Mouse (Mus musculus) bone marrow macrophage, adult 2 months (primary cell): ENCODE data around the gene Vwc2.

ENCODE experiments used
- CTCF ChIP-seq: IDR thresholded peaks from 2 replicates; pipeline ENCODE4 v1.5.1; 2012; ENCODE audit warnings: low read depth, mild to moderate bottlenecking, low read length, moderate library complexity
- POLR2A ChIP-seq: IDR thresholded peaks from 2 replicates; pipeline ENCODE4 v1.6.1; 2012; ENCODE audit warnings: mild to moderate bottlenecking, low read depth, low read length, borderline replicate concordance

- TF ChIP-seq POLR2A, result no peak
- TF ChIP-seq CTCF, result no peak
Measured at GRCm38 (mm10) chr11:11102182-11102581, 11.8 kb upstream of the Vwc2 start.
